Mouse (Mus musculus) midbrain, embryonic 12.5 days (tissue): ENCODE measurements at regions not wholly inside any gene's neighbourhood (a gene's known extent, or its start where the extent isn't known, plus 50 kb on each side); places are given as distances from the start of the nearest gene placed in this dataset.

ENCODE experiments used
- ATAC-seq: fragments of 200-750 bp; cut with Nextera tagmentation; 2 replicates; pipeline ENCODE4 v1.8.0; 2017; ENCODE audit warnings: low read depth, moderate TSS enrichment, moderate library complexity; ENCODE audit not compliant: low FRiP score
- H3K27ac ChIP-seq: fragments of 300-500 bp; sonication (generic); replicated peaks from 2 replicates; pipeline ENCODE4 v1.5.1; 2016; ENCODE audit warnings: mild to moderate bottlenecking
- H3K27me3 ChIP-seq: fragments of 300-500 bp; sonication (generic); 2 replicates; pipeline ENCODE4 v1.6.1; 2016; ENCODE audit warnings: mild to moderate bottlenecking
- H3K36me3 ChIP-seq: fragments of 300-500 bp; sonication (generic); 2 replicates; pipeline ENCODE4 v1.6.1; 2016
- H3K4me1 ChIP-seq: fragments of 300-500 bp; sonication (generic); 2 replicates; pipeline ENCODE4 v1.6.1; 2016
- H3K4me2 ChIP-seq: fragments of 300-500 bp; sonication (generic); replicated peaks from 2 replicates; pipeline ENCODE4 v1.6.1; 2016; ENCODE audit warnings: mild to moderate bottlenecking, moderate library complexity
- H3K4me3 ChIP-seq: fragments of 300-500 bp; sonication (generic); 2 replicates; pipeline ENCODE4 v1.5.1; 2016; ENCODE audit warnings: mild to moderate bottlenecking
- H3K9ac ChIP-seq: fragments of 300-500 bp; sonication (generic); replicated peaks from 2 replicates; pipeline ENCODE4 v1.6.1; 2016; ENCODE audit warnings: mild to moderate bottlenecking, moderate library complexity
- H3K9me3 ChIP-seq: fragments of 300-500 bp; sonication (generic); 2 replicates; pipeline ENCODE4 v1.6.1; 2016; ENCODE audit warnings: mild to moderate bottlenecking
- WGBS: fragments of 180-500 bp; shearing (Covaris S2); methylation state at CpG from one replicate; pipeline ENCODE4 v1.1.7; 2016; 5-methylcytosine and 5-hydroxymethylcytosine counted together

DNA sequence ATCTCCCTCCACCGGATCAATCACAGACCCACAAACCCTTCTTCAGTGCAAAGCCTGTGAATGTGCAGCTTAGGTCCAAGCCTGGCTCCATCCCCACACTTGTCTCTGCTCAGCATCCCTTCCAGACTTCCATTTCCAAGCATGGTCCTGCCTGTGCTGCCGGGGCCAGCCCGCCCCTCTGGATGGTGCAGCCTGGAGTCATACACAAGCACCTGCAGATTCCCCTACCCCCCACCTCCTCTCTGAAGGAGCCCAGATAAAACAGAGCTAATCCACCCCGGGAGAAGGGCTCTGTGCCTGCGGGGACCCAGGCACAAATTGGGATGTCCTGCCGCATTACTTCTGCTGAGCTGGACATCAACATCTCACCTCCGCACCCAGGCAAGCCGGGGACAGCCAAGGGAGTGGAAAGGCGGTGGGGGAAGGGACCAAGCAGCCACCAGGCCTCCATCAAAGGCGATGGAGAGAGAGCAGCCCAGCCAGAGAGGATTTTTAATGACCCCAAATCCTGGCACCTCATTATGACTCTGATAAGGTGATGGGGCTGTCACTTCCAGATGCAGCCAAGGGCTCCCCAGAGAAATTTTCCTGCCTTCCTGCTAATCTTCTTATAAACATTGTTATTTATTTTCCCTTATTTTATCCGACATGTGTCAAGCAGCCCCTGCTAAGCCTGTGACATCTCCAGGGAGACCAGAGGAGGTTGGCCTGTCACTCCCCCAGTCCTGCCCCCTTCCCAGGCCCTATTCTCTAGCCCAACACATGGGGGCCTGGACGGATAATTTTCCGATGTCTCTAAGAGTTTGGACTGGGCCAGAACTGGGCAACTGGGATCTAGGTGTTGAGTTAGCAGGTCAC is 105.5 kb upstream of the Unc5b start:
- peak overlapping the region; percentile 4; the same call in 1 of the 2 replicates for H3K4me2 ChIP-seq
- ATAC-seq = peak; percentile 81
- peaks cover 50% of the 10 kb centered on the region for H3K27me3 ChIP-seq
- no peak overlapping the region for H3K9ac ChIP-seq
- H3K4me3 ChIP-seq = no peak overlapping the region
- peaks cover 61% of the 10 kb centered on the region for H3K4me1 ChIP-seq
- H3K27ac ChIP-seq = peak overlapping the region; percentile 72
- no peaks in the 10 kb centered on the region for H3K9me3 ChIP-seq
- H3K36me3 ChIP-seq = no peaks in the 10 kb centered on the region
- 6% methylated on average over 13 of the region's 13 CpGs for WGBS

DNA sequence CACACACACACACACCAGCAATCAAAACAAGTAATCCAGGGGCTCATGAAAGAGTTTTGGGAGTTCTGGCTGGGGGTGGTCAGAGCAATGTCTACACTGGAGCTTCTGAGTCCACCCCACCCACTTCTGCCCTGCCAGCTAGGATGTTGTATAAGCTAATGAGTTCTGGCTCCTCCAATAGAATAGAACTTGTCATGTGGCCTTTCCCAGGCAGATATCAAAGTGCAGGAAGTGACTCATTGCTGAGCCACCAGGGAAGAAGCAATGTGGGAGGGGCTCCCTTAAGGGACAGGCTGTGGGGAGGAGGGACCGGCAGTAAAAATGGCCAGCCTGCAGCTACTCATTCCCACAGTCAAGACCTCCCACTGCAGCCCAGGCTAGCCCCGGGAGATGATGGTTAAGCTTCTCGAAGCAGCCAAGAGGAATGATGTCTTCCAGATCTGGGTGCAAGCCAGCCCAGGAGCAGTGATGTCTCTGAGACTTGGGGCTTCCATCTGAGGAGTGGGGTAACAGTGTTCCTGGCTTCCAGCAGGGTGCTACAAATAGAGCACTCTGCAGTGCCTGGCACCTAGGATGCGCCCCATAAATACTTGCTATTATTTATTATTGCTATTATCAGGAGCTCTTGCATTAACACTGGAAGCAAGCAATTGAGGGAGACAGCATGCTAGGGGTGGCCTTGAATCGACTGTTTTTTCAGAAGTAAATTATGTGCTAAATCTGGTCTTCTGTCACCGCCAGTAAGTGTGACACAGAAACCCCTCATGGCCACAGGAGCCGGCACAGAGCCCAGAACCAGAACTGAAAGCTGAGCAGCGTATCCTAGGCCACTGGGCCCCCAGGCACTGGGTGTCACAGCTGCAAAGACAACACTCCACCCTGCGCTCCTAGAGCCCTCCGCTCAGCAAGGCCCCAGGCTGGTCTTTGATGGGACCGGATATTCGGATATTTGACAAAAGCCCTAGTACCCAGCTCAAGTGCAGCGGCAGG is 103.2 kb upstream of the Unc5b start:
- ATAC-seq = no peak
- Histone ChIP-seq H3K36me3 (no peaks in the 10 kb centered on the region), H3K9me3 (no peaks in the 10 kb centered on the region), H3K4me1 (peaks cover 56% of the 10 kb centered on the region), H3K4me3 (no peak overlapping the region), H3K4me2 (no peak overlapping the region), H3K27me3 (peaks cover 68% of the 10 kb centered on the region), H3K9ac (no peak overlapping the region), H3K27ac (0 out of 2 replicates have a peak overlapping the region, but pooled peaks have one; percentile 10)
- 69% methylated on average over 13 of the region's 13 CpGs for WGBS

DNA sequence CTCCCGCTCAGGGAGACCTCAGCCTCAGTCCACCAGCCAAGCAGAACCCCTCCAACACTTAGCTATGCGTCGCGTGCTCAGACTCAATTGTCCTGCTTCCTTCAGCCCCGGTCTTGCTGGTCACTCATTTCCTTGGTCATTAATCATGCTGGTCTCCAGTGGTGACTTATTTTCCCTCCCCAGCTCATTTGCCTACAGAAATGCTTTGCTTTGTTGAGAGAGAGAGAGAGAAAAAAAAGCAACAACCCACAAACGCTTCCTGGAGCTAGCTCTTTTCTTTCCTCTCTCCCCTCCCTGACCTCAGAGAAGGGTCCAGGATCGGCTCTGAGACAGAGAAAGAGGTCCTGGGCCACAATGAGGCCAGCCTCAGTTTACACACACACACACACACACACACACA is 102.5 kb upstream of the Unc5b start:
- H3K4me3 ChIP-seq = no peak overlapping the region
- 0 out of 2 replicates have a peak overlapping the region, but pooled peaks have one; percentile 10 for H3K27ac ChIP-seq
- H3K9ac ChIP-seq = no peak overlapping the region
- no peaks in the 10 kb centered on the region for H3K9me3 ChIP-seq
- H3K27me3 ChIP-seq = peaks cover 75% of the 10 kb centered on the region
- WGBS = 28% methylated on average over 7 of the region's 7 CpGs
- H3K4me1 ChIP-seq = peaks cover 60% of the 10 kb centered on the region
- no peaks in the 10 kb centered on the region for H3K36me3 ChIP-seq
- ATAC-seq = no peak
- H3K4me2 ChIP-seq = no peak overlapping the region

DNA sequence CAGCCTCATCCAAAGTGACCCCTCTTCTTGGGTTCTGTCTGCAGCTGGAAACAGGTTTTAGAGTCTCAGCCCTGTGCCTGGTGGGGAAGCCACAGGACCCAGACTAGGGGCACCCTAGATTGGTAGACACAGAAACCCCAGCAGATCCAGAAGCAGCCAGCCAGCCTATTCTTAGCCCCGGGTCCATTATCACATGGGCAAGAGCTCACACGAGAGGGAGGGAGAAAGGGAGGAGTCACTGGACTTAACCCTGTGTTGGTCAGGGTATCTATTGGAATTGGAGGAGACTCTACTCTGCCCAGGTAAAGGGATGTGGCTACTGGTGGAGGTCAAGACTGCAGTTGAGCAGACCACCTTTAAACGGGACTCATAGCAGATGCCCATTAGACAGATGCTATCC is 101.5 kb upstream of the Unc5b start:
- no peak for ATAC-seq
- H3K9ac ChIP-seq = no peak overlapping the region
- no peak overlapping the region for H3K4me2 ChIP-seq
- H3K4me3 ChIP-seq = no peak overlapping the region
- H3K27me3 ChIP-seq = peaks cover 86% of the 10 kb centered on the region
- H3K4me1 ChIP-seq = peaks cover 59% of the 10 kb centered on the region
- WGBS = 27% methylated on average over 3 of the region's 3 CpGs
- H3K27ac ChIP-seq = no peak overlapping the region
- no peaks in the 10 kb centered on the region for H3K36me3 ChIP-seq
- no peaks in the 10 kb centered on the region for H3K9me3 ChIP-seq

DNA sequence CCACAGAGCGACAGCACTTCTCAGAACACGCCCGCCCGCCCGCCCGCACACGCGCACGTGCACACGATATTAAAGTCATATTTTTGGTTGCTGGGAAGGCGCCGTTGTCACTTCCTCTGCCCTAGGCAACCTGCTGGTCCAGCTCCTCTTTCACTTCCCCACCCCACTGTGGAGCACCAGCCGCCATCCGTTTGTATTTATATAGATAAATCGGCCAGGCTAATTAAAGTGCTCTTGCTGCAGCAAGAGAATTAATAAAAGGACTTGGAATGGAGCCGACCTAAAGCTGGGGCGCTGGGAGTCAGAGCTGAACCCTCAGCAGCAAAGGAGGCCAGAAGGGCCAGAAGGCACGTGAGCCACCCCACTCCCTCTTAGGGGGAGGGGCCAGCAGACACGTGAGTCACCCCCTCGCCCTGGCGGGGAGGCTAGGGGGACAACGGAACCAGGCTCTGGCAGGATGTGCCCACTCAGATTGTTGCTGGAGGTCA is 100.6 kb upstream of the Unc5b start:
- peaks cover 95% of the 10 kb centered on the region for H3K27me3 ChIP-seq

DNA sequence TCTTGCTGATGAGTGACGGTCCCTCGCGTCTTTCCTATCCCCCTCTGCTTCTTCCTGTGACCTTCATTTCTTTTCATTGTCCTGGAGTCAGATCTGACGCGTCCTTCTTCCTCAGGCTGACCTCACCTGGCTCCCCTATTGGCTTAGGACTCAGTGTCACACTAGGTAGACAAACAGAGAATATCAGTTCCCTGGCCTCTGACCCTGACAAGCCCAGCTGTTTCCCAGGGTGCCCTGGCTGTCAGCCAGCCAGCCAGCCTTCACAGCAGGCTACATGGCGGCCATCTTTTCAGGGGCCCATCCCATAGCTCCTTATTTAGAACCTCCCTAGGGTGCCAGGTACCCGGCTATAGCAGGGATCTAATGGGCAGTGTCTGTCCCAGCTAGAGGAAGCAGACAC is 97.3 kb upstream of the Unc5b start:
- Histone ChIP-seq H3K4me1 (peaks cover 43% of the 10 kb centered on the region), H3K4me3 (no peak overlapping the region), H3K4me2 (no peak overlapping the region), H3K9me3 (no peaks in the 10 kb centered on the region), H3K36me3 (no peaks in the 10 kb centered on the region), H3K27me3 (peaks cover 92% of the 10 kb centered on the region), H3K27ac (no peak overlapping the region), H3K9ac (no peak overlapping the region)
- ATAC-seq = no peak
- WGBS = 77% methylated on average over 7 of the region's 7 CpGs

More for the DNA sequence above, 100.6 kb upstream of the Unc5b start:
- no peak for ATAC-seq
- H3K27ac ChIP-seq = no peak overlapping the region
- H3K9ac ChIP-seq = no peak overlapping the region
- peaks cover 50% of the 10 kb centered on the region for H3K4me1 ChIP-seq
- no peaks in the 10 kb centered on the region for H3K36me3 ChIP-seq
- H3K4me2 ChIP-seq = no peak overlapping the region
- no peak overlapping the region for H3K4me3 ChIP-seq
- WGBS = 68% methylated on average over 22 of the region's 22 CpGs
- H3K9me3 ChIP-seq = no peaks in the 10 kb centered on the region

DNA sequence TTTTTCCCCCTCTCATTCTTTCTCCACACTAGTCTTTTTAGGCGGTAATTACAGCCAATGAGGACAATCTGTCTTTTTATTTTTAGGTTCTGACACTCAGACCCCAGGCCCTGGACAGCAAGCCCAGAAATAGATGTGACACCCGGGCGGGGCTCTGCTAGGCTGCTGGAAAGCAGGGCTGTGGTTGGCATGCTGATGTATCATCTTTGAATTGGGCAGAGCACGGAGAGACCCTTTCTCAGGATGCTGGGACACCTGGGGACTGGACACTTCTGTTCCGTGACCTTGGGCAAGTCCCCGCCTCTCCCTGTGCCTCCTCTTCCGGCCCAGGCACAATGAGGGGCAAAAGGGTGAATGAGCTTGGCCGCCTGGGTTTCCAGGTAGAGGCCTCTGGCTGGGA is 96.8 kb upstream of the Unc5b start:
- 78% methylated on average over 8 of the region's 8 CpGs for WGBS
- Histone ChIP-seq H3K27ac (no peak overlapping the region), H3K9ac (no peak overlapping the region), H3K4me3 (no peak overlapping the region), H3K4me1 (peaks cover 39% of the 10 kb centered on the region), H3K9me3 (no peaks in the 10 kb centered on the region), H3K27me3 (peaks cover 92% of the 10 kb centered on the region), H3K36me3 (no peaks in the 10 kb centered on the region), H3K4me2 (no peak overlapping the region)
- ATAC-seq = no peak

DNA sequence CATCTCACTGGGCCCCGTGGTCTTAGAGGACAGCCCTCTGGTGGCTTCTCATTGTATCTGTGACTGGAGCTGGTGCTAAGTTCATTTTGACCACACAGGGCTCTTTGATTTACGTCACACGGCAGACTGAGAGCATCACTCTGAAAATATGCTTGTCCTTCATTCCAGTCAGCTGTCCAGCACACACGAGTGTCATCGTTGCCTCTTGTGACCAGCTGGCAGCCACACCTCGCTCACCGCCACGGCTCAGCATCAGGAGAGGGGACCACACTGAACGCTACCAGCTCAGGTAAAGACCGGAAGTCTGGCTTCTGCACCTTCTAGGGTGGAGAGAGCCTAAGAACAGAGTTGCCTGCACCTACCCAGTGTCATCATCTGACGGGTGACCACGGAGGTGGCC is 95.3 kb upstream of the Unc5b start:
- 89% methylated on average over 12 of the region's 12 CpGs for WGBS
- Histone ChIP-seq H3K27me3 (peaks cover 94% of the 10 kb centered on the region), H3K4me1 (peaks cover 33% of the 10 kb centered on the region), H3K4me3 (no peak overlapping the region), H3K9me3 (no peaks in the 10 kb centered on the region), H3K36me3 (no peaks in the 10 kb centered on the region), H3K27ac (no peak overlapping the region), H3K9ac (no peak overlapping the region), H3K4me2 (no peak overlapping the region)
- no peak for ATAC-seq

DNA sequence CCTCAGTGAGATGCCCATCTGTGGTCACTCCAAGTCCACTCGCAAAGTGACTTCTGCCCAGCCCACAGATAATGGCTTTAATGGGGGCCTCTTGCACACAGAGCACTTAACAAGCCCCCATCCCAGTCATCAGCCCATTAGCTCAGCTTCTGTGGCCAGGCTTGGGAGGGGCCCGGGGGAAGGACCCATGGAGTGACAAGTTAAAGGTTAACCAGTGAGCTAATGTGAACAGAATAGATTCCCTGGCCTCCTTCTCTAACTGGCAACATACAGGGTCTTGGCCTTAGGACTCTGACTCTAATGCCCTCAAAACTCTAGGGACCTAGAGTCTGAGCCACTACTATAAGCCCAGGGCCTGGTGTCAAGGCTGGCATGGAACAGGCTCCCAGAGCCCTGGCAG is 94.3 kb upstream of the Unc5b start:
- Histone ChIP-seq H3K4me1 (peaks cover 33% of the 10 kb centered on the region), H3K4me2 (no peak overlapping the region), H3K9ac (no peak overlapping the region), H3K9me3 (no peaks in the 10 kb centered on the region), H3K36me3 (no peaks in the 10 kb centered on the region), H3K4me3 (no peak overlapping the region), H3K27me3 (peaks cover 93% of the 10 kb centered on the region), H3K27ac (no peak overlapping the region)
- 81% methylated on average over 2 of the region's 2 CpGs for WGBS
- ATAC-seq = no peak

DNA sequence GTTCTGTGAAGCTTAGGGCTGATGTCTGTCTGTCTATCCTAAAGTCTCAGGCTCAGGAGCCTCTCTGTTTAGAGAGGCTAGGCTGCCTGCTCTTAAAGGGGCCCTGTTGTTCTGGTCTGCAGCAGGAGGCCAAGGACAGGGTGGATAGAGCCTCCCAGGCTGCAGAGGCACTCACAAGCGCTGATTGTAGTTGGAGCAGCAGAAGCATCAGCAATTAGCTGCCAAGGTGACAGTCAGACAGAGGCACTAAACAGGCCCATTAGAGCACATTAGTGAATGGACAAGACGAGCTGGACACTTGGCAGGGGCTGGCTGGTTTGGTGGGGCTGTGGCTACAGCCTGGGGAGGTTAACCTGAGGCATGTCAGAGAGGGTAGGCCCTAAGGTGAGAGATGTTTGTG is 93.8 kb upstream of the Unc5b start:
- ATAC-seq = no peak
- Histone ChIP-seq H3K36me3 (no peaks in the 10 kb centered on the region), H3K4me2 (no peak overlapping the region), H3K4me3 (no peak overlapping the region), H3K27ac (no peak overlapping the region), H3K9me3 (no peaks in the 10 kb centered on the region), H3K4me1 (peaks cover 33% of the 10 kb centered on the region), H3K27me3 (peaks cover 93% of the 10 kb centered on the region), H3K9ac (no peak overlapping the region)
- WGBS = 49% methylated on average over 2 of the region's 2 CpGs

DNA sequence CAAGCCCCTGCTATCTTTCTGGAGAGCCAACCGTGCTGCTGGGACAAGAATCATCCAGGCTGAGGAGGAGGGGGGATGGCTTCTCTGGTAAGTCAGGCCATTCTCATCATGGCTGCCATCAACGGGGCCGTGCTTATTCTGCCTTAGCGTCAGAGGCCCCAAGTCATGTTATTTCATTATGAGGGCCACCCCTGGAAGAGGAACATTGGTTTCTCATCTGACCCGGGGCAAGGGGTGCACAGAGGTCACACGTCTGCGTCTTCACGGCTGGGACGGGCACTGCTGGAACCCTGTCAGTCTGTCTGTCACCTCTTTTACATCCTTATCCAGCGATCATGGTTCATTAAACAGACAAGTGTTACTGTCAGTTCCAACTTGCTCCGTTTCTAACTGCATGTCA is 92.4 kb upstream of the Unc5b start:
- H3K27me3 ChIP-seq = peaks cover 90% of the 10 kb centered on the region
- no peak overlapping the region for H3K4me3 ChIP-seq
- WGBS = 28% methylated on average over 11 of the region's 11 CpGs
- H3K9ac ChIP-seq = no peak overlapping the region
- H3K9me3 ChIP-seq = no peaks in the 10 kb centered on the region
- 0 out of 2 replicates have a peak, but pooled peaks have one; percentile 38 for ATAC-seq
- no peak overlapping the region for H3K4me2 ChIP-seq
- no peaks in the 10 kb centered on the region for H3K36me3 ChIP-seq
- peaks cover 25% of the 10 kb centered on the region for H3K4me1 ChIP-seq
- no peak overlapping the region for H3K27ac ChIP-seq

DNA sequence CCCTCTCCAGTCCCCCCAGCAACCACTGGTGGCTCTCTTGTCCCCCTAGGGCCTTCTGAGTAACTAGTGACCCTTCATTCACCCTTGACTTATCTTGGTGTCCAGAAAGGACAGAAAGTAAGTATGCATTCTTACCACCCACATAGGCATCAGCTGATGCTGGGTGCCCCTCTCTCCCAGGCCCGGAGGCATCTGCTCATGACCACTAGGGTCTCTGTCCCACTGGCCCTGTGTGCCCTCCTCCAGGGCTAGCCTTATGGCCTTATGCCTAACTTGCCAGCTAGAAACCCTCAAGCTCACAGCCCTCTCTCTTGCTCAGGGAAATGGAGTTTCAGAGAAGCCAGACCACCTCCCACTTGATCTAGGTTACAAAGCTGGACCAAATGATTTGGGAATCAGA is 89.2 kb upstream of the Unc5b start:
- ATAC-seq = no peak
- H3K4me2 ChIP-seq = no peak overlapping the region
- no peaks in the 10 kb centered on the region for H3K9me3 ChIP-seq
- peaks cover 46% of the 10 kb centered on the region for H3K4me1 ChIP-seq
- no peaks in the 10 kb centered on the region for H3K36me3 ChIP-seq
- H3K4me3 ChIP-seq = no peak overlapping the region
- peaks cover 71% of the 10 kb centered on the region for H3K27me3 ChIP-seq
- no peak overlapping the region for H3K27ac ChIP-seq
- no peak overlapping the region for H3K9ac ChIP-seq
- 95% methylated on average over 1 of the region's 1 CpGs for WGBS
